Mouse (Mus musculus): ENCODE data around the gene Card14. TPM values are rescaled to one million over a fixed set of nuclear protein-coding genes. Genes with fewer than 3 reads are reported as not detected.

Gene Card14
- polyA plus RNA-seq, 1 experiment from 2014 or later: 0.30 TPM

MicroRNAs within 50 kb of the gene (microRNA counts, 519-probe panel; counts per million panel counts)
- microRNA mmu-miR-1932: 684 counts per million, percentile 72 among the panel's probes with 10 or more counts

Small RNA genes lying within 50 kb of the gene (microRNA-seq; reads per million reads assigned to microRNA genes)
- gene Mir1932: not detected

Other genes starting within 250 kb of the Card14 start
- gene Cbx4, start 221.5 kb upstream of the Card14 start, polyA plus RNA-seq (2016; fragmentation: Nextera tagmentation; extraction: Ambion mirVana): 4.3 and 7.1 TPM in 2 replicates
- 19.6 and 20.2 TPM in 2 replicates for gene Tbc1d16, start 79.3 kb upstream of the Card14 start, polyA plus RNA-seq (2016; fragmentation: Nextera tagmentation; extraction: Ambion mirVana)
- gene Ccdc40, start 79.2 kb upstream of the Card14 start, polyA plus RNA-seq (2016; fragmentation: Nextera tagmentation; extraction: Ambion mirVana): 9.8 and 12.8 TPM in 2 replicates
- gene Gaa, start 39.9 kb upstream of the Card14 start, polyA plus RNA-seq (2016; fragmentation: Nextera tagmentation; extraction: Ambion mirVana): 23.4 and 27.8 TPM in 2 replicates
- 503 and 564 TPM in 2 replicates for gene Eif4a3, start 7.7 kb upstream of the Card14 start, polyA plus RNA-seq (2016; fragmentation: Nextera tagmentation; extraction: Ambion mirVana)
- gene Sgsh, start 47.8 kb downstream of the Card14 start, polyA plus RNA-seq (2016; fragmentation: Nextera tagmentation; extraction: Ambion mirVana): 6.5 and 8.1 TPM in 2 replicates
- gene Slc26a11, start 47.8 kb downstream of the Card14 start, polyA plus RNA-seq (2016; fragmentation: Nextera tagmentation; extraction: Ambion mirVana): 8.9 and 9.4 TPM in 2 replicates
- 1.8 and 2.4 TPM in 2 replicates for gene Rnf213, start 85.3 kb downstream of the Card14 start, polyA plus RNA-seq (2016; fragmentation: Nextera tagmentation; extraction: Ambion mirVana)
- 22.7 and 27.2 TPM in 2 replicates for gene Endov, start 183.6 kb downstream of the Card14 start, polyA plus RNA-seq (2016; fragmentation: Nextera tagmentation; extraction: Ambion mirVana)
- 0.25 and 0.36 TPM in 2 replicates for gene Nptx1, start 240.0 kb downstream of the Card14 start, polyA plus RNA-seq (2016; fragmentation: Nextera tagmentation; extraction: Ambion mirVana)

Data from limb, embryonic 10.5 days (tissue).